Mouse (Mus musculus) adrenal gland, postnatal 14 days (tissue): ENCODE measurements at regions not wholly inside any gene's neighbourhood (a gene's known extent, or its start where the extent isn't known, plus 50 kb on each side); places are given as distances from the start of the nearest gene placed in this dataset.
A peak's percentile ranks its signal among the peaks of the same experiment; 100 is the strongest.
"Not testable (repeated sequence)": the region's sequence is repeated elsewhere in the genome, so short reads cannot be mapped to it uniquely, and the experiment has no call there.

Experiments used
- DNase-seq: peaks from one replicate; pipeline ENCODE4 v3.0.0; 2021; ENCODE audit warnings: mixed read lengths

- peak; percentile 83 for DNase-seq
Measured at GRCm38 (mm10) chr3:80079801-80080418, 195.6 kb downstream of the Fam198b start.

GRCm38 (mm10) chr3:80081210-80081609 is 196.9 kb downstream of the Fam198b start:
- DNase-seq, result no peak

DNA sequence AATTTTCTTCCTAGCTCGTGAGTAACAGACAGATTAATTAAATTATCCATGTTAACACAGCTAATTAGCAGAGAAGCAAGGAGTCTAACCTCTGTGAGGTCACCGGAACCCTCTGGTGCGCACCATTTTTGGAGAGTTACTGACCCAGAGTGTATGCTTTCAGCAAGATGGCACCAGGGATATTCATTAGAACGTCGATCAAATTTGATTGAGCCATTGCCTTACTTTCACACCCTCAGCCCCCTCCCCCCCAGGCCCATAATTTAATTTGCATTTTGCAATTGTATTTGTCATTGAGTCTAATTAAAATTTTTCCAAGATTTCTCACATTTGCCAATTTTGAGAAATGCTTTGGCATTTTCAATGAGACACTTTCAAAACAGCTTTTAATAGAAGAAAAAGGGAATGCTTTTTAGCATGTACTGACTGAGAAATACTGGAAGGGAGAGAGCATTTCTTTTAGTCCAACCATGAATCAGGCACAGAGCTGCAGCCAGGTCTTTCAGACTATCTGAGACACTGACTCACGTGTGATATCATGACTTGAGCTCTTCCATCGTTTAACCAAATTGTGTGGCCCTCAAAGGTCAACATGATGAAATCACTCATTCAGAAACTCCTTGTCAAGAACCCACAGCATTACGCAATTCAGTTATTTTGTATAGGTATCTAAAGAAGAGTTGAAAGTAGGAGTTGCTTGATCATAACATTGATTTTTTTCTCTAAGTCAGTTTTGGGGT is 198.6 kb downstream of the Fam198b start:
- DNase-seq, result no peak

DNA sequence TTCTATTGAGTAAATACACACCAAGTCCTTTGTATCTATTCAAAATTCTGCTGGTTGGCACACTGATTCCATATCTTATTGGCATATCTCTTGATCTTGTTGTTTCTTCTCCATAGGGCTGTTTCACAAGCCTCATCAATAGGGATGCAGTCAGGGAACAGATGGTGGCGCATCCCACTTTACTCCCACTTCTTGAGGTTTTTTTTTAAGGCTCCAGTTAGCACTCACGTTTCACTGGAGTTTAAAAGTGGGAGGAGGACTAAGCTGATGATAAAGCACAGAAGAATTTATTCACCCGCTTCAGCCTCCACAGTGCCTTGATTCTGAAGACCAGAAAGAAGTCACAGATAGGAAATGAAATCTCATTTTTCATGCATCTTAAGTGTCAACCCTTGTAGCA is 199.8 kb downstream of the Fam198b start:
- no peak for DNase-seq

DNA sequence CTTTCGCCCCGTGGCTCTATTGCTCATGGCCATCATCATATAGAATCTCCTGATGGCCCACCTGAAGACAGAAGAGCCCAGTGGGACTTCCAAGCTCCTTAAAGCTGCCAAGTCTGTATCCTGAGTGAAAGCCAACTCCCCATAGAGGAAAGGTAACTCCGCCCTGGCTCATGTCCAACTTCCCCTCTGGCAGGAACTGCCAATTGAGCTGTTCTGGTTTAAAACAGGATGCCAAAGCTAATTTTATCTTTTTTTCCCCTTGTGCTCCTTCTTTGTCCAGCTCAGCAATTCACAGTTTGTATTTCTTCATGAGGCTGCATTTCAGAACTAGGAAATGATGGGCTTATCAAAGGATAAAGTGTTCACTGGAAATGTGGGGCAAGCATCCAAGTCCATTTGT is 215.3 kb downstream of the Fam198b start:
- peak; percentile 51 for DNase-seq

- DNase-seq, result no peak
Measured at GRCm38 (mm10) chr3:80120177-80120736, 235.9 kb downstream of the Fam198b start.

DNA sequence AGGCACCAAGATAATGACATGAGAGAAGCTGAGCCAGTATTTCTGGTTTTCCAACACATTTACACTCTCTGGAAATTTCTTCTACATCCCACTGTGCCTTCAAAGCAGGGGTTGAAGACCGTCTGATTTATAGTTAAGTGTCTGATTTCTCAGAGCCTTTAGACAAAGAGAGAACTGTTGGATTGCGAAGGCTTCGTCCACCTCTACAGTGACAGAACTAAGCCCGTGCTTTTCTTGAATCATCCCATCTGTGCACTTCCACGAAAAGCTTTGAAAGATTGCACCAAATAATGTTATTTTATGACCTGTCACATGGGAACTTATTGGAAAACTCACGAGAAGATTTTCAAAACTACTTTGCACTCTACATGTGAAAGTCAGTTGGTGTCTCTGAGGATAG is 239.3 kb downstream of the Fam198b start:
- no peak for DNase-seq

DNA sequence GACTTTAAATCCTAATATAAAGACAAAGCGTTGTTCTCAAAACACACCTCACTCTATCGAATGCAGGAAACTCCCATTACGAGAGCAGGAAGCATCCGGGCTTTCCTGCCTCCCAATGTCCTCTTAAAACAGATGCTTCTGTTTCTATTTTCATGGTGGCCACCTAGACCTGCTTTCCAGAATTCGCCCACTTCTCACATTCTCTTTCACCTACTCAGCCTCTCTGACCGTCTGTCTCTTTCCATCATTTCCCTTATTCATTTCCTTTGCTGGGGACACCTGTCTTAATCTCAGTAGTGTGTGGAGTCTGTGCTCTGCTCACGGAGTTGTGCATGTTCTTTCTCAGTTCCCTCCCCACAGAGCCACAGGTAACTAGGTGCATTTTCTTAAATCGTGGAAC is 240.3 kb downstream of the Fam198b start:
- DNase-seq, result no peak

DNA sequence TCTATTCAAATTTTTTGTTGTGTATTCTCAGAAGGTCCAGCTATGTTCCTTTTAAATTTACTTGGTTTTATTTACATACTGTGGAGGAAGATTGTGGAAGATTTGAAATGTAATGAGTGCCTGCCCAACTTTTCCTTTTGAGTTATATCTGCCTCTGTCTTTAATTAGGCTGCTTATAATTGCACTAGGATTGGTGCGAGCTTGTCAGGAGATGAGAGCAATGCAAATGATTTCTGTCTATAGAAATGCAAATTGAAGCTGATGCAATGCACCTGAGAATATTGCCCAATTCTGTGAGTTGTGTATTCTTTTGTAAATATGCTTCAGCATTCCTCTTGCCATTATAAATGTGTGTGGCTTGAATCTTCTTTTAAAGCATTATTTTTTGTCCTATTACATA is 257.4 kb downstream of the Fam198b start:
- no peak for DNase-seq

- DNase-seq, result no peak
Measured at GRCm38 (mm10) chr3:80160473-80160872, 276.1 kb downstream of the Fam198b start.

GRCm38 (mm10) chr3:80181749-80182148 is 297.4 kb downstream of the Fam198b start:
- DNase-seq, result no peak

GRCm38 (mm10) chr3:80182161-80182560 is 297.8 kb downstream of the Fam198b start:
- not testable (repeated sequence) for DNase-seq

GRCm38 (mm10) chr3:80187406-80187805 is 303.1 kb downstream of the Fam198b start:
- no peak for DNase-seq

- no peak for DNase-seq
Measured at GRCm38 (mm10) chr3:80200904-80201303, 316.6 kb downstream of the Fam198b start.

DNA sequence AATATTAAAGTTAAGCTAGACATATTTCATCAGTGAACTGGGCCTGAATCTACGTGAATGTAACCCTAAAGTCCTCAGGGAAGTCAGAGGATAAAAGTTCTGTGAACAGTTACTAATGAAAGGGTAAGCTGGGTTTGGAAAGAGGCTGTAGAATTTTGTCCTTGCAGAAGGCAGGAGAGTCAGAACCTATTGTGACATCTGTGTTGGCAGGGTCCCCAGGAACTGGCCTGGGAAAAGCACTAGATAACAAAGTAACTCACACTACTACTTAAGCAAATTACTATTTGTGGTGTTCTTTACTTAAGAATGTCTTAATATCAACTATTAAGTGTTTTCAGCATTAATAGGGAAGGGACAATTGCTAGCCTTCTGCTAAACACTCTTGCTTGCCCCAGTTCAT is 320.5 kb downstream of the Fam198b start:
- peak; percentile 78 for DNase-seq

- DNase-seq, result no peak
Measured at GRCm38 (mm10) chr3:80205351-80205750, 321.0 kb downstream of the Fam198b start.

DNA sequence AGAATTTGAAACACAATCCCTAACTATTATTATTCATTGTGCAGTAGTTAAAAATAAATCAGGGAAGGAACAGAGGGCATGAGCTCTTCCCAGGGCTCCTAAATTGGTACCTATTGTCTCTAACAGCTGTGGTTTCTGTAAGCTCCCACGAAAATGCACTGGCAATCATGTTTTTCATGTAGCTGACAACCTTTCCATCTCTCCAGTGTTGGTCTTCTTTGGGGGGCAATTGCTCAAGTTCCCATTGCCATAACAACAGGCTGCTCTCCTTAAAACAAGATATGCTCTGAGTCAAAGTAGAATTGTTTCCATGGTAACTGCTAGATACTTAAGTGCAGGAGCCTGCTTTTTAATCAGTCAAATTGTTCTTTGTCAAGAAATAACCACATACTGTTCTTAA is 322.7 kb downstream of the Fam198b start:
- DNase-seq, result no peak

DNA sequence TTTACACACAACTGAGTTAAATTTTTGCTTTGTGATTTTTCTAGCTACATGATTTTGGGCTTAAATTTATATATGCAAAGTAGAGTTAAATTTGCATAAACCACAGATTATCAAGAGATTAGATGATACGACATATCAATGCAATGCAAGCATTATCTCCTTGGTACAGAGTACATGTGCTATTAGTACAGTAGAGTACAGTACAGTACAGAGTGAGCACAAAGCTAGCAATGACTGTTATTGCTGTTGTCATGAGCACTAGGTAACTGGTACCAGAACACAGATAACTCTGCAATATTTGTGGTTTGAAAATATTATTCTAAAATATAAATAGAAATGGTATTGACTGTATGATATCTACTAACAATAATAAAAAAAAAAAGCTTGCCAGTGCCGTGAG is 323.7 kb downstream of the Fam198b start:
- no peak for DNase-seq

- DNase-seq, result no peak
Measured at GRCm38 (mm10) chr3:80209596-80209995, 325.3 kb downstream of the Fam198b start.

- DNase-seq, result no peak
Measured at GRCm38 (mm10) chr3:80211323-80212109, 327.2 kb downstream of the Fam198b start.

- DNase-seq, result no peak
Measured at GRCm38 (mm10) chr3:80248611-80249010, 364.3 kb downstream of the Fam198b start.

- DNase-seq, result no peak
Measured at GRCm38 (mm10) chr3:80249974-80250373, 365.6 kb downstream of the Fam198b start.

GRCm38 (mm10) chr3:80255304-80255703 is 371.0 kb downstream of the Fam198b start:
- DNase-seq, result no peak
